Mouse (Mus musculus) central nervous system, embryonic 14 days (tissue): Measurements from ENCODE around the gene Zfp768. TPM values are rescaled to one million over a fixed set of nuclear protein-coding genes. Genes with fewer than 3 reads are reported as not detected.

Source experiments
- polyA plus RNA-seq: library from polyadenylated mRNA; depleted of rRNA; stranded (reverse); fragments of >200 nt; gene quantifications from 2 replicates; pipeline ENCODE4 v1.2.3, GENCODE M21; 2012; rRNA removed

Zfp768 gene
- 38.6 and 41.2 TPM in 2 replicates for polyA plus RNA-seq

GRCm38 (mm10) chr7:127345512-127346325 lies at the start of gene Zfp768:
TSS of gene Zfp768 (minus strand) at chr7:127345589.

GRCm38 (mm10) chr7:127393157-127393943 lies 48.0 kb upstream of the Zfp768 start, which contains the start of gene E430018J23Rik:
TSS of gene E430018J23Rik (minus strand) at chr7:127393629.

GRCm38 (mm10) chr7:127386641-127387392 lies 41.4 kb upstream of the Zfp768 start, which contains the start of gene 9130019O22Rik:
TSS of gene 9130019O22Rik (minus strand) at chr7:127387166.

GRCm38 (mm10) chr7:127375271-127376245 lies 30.2 kb upstream of the Zfp768 start, which contains the start of gene Zfp747:
TSS of gene Zfp747 (minus strand) at chr7:127376050.

GRCm38 (mm10) chr7:127296098-127296497 lies 49.3 kb downstream of the Zfp768 start, which contains the start of gene Itgal:
TSS of gene Itgal (plus strand) at chr7:127296260.

Other genes with a start within 250 kb of the Zfp768 start
- 0.68 and 1.5 TPM in 2 replicates for gene Qprt, start 223.4 kb downstream of the Zfp768 start, polyA plus RNA-seq
- 0.10 and 0.19 TPM in 2 replicates for gene Spn, start 207.8 kb downstream of the Zfp768 start, polyA plus RNA-seq
- gene Cd2bp2, start 149.5 kb downstream of the Zfp768 start, polyA plus RNA-seq: 139 and 140 TPM in 2 replicates
- 55.6 and 59.0 TPM in 2 replicates for gene Tbc1d10b, start 137.1 kb downstream of the Zfp768 start, polyA plus RNA-seq
- gene Mylpf, start 136.7 kb downstream of the Zfp768 start, polyA plus RNA-seq: 4.0 and 196 TPM in 2 replicates
- gene Zfp553, start 112.5 kb downstream of the Zfp768 start, polyA plus RNA-seq: 30.7 and 37.3 TPM in 2 replicates
- gene Sept1, start 112.5 kb downstream of the Zfp768 start, polyA plus RNA-seq: 28.1 and 35.9 TPM in 2 replicates
- gene Zfp771, start 101.3 kb downstream of the Zfp768 start, polyA plus RNA-seq: 84.0 and 85.7 TPM in 2 replicates
- 95.6 and 105 TPM in 2 replicates for gene Dctpp1, start 84.9 kb downstream of the Zfp768 start, polyA plus RNA-seq
- gene Sephs2, start 71.5 kb downstream of the Zfp768 start, polyA plus RNA-seq: 22.5 and 23.0 TPM in 2 replicates
- gene Itgal, start 49.3 kb downstream of the Zfp768 start, polyA plus RNA-seq: 0.61 and 0.95 TPM in 2 replicates
- gene Zfp747, start 30.5 kb upstream of the Zfp768 start, polyA plus RNA-seq: 7.0 and 7.4 TPM in 2 replicates
- gene 9130019O22Rik, start 41.6 kb upstream of the Zfp768 start, polyA plus RNA-seq: 3.7 and 3.8 TPM in 2 replicates
- gene E430018J23Rik, start 48.0 kb upstream of the Zfp768 start, polyA plus RNA-seq: 7.4 and 7.5 TPM in 2 replicates
- gene Zfp764, start 61.2 kb upstream of the Zfp768 start, polyA plus RNA-seq: 4.1 and 4.9 TPM in 2 replicates
- gene Zfp688, start 76.5 kb upstream of the Zfp768 start, polyA plus RNA-seq: 20.0 and 22.1 TPM in 2 replicates
- gene Zfp689, start 103.6 kb upstream of the Zfp768 start, polyA plus RNA-seq: 12.3 and 12.5 TPM in 2 replicates
- gene Prr14, start 114.0 kb upstream of the Zfp768 start, polyA plus RNA-seq: 86.3 and 89.4 TPM in 2 replicates
- 28.5 and 42.4 TPM in 2 replicates for gene Fbrs, start 133.6 kb upstream of the Zfp768 start, polyA plus RNA-seq
- gene Srcap, start 166.4 kb upstream of the Zfp768 start, polyA plus RNA-seq: 20.8 and 25.3 TPM in 2 replicates
- 17.6 and 18.6 TPM in 2 replicates for gene Gm42715, start 174.0 kb upstream of the Zfp768 start, polyA plus RNA-seq
- 0.36 and 2.0 TPM in 2 replicates for gene Tmem265, start 215.8 kb upstream of the Zfp768 start, polyA plus RNA-seq
- 117 and 121 TPM in 2 replicates for gene Phkg2, start 227.8 kb upstream of the Zfp768 start, polyA plus RNA-seq
- 12.9 and 13.4 TPM in 2 replicates for gene Ccdc189, start 243.0 kb upstream of the Zfp768 start, polyA plus RNA-seq
- 56.5 and 57.7 TPM in 2 replicates for gene Rnf40, start 243.2 kb upstream of the Zfp768 start, polyA plus RNA-seq